Mouse (Mus musculus): ENCODE measurements around the gene Rab5c. TPM values are rescaled to one million over a fixed set of nuclear protein-coding genes. Genes with fewer than 3 reads are reported as not detected.
A peak's percentile ranks its signal among the peaks of the same experiment; 100 is the strongest.

Gene Rab5c
- total RNA-seq, 2 experiments from 2014 or later: 37.6 to 40.9 TPM

GRCm38 (mm10) chr11:100714534-100714915, 23.5 kb downstream of the Rab5c start:
- H3K27ac ChIP-seq: peak overlapping the region; percentile 70
- TF ChIP-seq CTCF (IDR thresholded peaks at IDR 0.05): peak; percentile 89
- intact Hi-C loops (cut with DNase I): loop anchor here (1.0 to 10.0 kb wide), 3 partner anchors 47 to 350 kb away; partner anchors contain the start of genes Stat5a and Stat5b
- peak; percentile 83 for DNase-seq
- H3K4me3 ChIP-seq: peak overlapping the region; percentile 64

GRCm38 (mm10) chr11:100713735-100714533, 24.1 kb downstream of the Rab5c start, which contains the start of gene Hspb9:
Gene Hspb9, plus strand, starts transcription at chr11:100713850.
- Histone ChIP-seq H3K4me3 (peak within 1 kb of the TSS; percentile 64), H3K27ac (peak within 1 kb of the TSS; percentile 70)
- DNase-seq: peak; percentile 69
- no peak for TF ChIP-seq CTCF (IDR thresholded peaks at IDR 0.05)
- intact Hi-C loops (cut with DNase I): loop anchor here (1.0 to 10.0 kb wide), 3 partner anchors 47 to 351 kb away; partner anchors contain the start of genes Stat5a and Stat5b

- intact Hi-C loops (cut with DNase I): loop anchor here (10.0 kb wide), 2 partner anchors 142 to 352 kb away; partner anchors contain the start of genes Stat5a and Stat5b
- H3K4me3 ChIP-seq: peak overlapping the region; percentile 64
- TF ChIP-seq CTCF (IDR thresholded peaks at IDR 0.05): no peak
- no peak for DNase-seq
- peak overlapping the region; percentile 70 for H3K27ac ChIP-seq
Measured at GRCm38 (mm10) chr11:100713174-100713573, 24.8 kb downstream of the Rab5c start.

DNA sequence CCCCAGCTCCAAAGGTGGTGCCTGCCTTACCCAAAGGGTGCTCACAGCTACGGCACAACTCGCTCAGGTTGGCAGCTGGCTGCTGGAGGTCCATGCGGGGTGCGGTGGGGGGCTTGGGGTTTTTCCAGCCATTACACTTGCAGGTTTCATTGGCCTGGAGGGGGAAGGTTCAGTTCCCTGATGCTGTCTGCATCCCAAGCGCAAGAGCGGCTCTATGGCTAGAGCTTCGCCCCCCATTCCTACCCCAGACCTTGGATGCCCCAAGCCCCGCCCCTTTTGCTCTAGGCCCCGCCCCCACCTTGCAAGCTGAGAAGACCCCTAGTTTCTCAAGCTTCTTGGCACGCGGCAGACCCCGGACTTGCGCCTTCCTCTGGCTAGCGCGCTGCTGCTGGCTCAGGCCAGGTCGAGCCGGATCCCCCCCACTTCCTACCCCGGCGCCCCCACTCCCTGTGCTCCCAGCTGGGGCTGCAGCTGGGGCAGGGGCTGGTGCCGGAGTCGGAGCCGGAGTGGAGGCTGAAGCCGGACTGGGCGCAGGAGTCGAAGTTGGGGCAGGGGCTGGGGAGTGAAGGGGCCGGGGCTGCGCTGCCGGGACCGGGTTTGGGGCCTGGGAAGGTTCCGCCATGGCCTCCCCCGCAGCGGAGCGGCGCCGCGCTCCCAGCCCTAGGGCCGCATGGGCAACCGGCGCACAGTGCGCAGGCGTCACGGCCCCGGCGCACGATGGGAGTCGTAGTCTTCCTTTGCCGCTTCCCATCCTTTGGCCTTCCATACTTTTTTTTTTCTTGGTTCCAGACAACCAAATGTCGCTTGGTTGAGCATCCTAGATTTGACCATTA, 26.0 kb downstream of the Rab5c start, which contains the start of gene Kat2a:
TSS of gene Kat2a (minus strand) at position 683 of the 833 bp plus-strand sequence.
- DNase-seq: peak; percentile 93
- peak within 1 kb of the TSS; percentile 95 for H3K4me3 ChIP-seq
- TF ChIP-seq CTCF (IDR thresholded peaks at IDR 0.05): no peak; the same call in 1 of the 2 replicates
- H3K27ac ChIP-seq: peak within 1 kb of the TSS; percentile 92
- intact Hi-C loops (cut with DNase I): loop anchor here (10.0 kb wide), 2 partner anchors 143 to 353 kb away; partner anchors contain the start of genes Stat5a and Stat5b

DNA sequence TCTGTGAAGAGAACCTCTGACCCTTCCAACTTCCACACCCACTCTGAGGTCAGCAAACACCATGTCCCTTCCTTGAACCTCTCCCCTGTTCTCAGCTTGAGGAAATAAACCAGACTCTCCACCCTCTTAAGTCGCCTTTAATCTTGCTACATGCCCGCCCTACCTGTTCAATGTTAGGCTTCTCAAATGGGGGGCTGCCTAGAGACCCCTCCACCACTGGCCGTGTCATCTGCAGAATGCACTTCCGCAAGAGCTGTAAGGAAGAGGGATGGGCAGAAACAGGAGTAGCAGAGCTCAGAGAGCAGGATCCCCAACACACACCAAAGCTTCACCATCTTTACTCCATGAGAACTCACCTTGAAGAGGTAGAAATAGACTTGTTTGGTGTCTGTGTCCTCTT, 27.0 kb downstream of the Rab5c start:
- intact Hi-C loops (cut with DNase I): loop anchor here (10.0 kb wide), 2 partner anchors 144 to 354 kb away; partner anchors contain the start of genes Stat5a and Stat5b
- Histone ChIP-seq H3K27ac (no peak overlapping the region), H3K4me3 (no peak overlapping the region)
- no peak for TF ChIP-seq CTCF (IDR thresholded peaks at IDR 0.05)
- no peak for DNase-seq

GRCm38 (mm10) chr11:100710528-100710927, 27.5 kb downstream of the Rab5c start:
- no peak overlapping the region for H3K27ac ChIP-seq
- intact Hi-C loops (cut with DNase I): loop anchor here (10.0 kb wide), 2 partner anchors 144 to 354 kb away; partner anchors contain the start of genes Stat5a and Stat5b
- DNase-seq: no peak
- TF ChIP-seq CTCF (IDR thresholded peaks at IDR 0.05): no peak
- H3K4me3 ChIP-seq: no peak overlapping the region

- no peak for TF ChIP-seq CTCF (IDR thresholded peaks at IDR 0.05)
- intact Hi-C loops (cut with DNase I): no loop called here
- H3K27ac ChIP-seq: no peak overlapping the region
- no peak overlapping the region for H3K4me3 ChIP-seq
- no peak for DNase-seq
Measured at GRCm38 (mm10) chr11:100709201-100709810, 28.7 kb downstream of the Rab5c start.

GRCm38 (mm10) chr11:100705095-100705747, 32.8 kb downstream of the Rab5c start:
- no peak for TF ChIP-seq CTCF (IDR thresholded peaks at IDR 0.05)
- intact Hi-C loops (cut with DNase I): no loop called here
- DNase-seq: peak; percentile 24
- no peak overlapping the region for H3K4me3 ChIP-seq
- peak overlapping the region; percentile 39 for H3K27ac ChIP-seq

DNA sequence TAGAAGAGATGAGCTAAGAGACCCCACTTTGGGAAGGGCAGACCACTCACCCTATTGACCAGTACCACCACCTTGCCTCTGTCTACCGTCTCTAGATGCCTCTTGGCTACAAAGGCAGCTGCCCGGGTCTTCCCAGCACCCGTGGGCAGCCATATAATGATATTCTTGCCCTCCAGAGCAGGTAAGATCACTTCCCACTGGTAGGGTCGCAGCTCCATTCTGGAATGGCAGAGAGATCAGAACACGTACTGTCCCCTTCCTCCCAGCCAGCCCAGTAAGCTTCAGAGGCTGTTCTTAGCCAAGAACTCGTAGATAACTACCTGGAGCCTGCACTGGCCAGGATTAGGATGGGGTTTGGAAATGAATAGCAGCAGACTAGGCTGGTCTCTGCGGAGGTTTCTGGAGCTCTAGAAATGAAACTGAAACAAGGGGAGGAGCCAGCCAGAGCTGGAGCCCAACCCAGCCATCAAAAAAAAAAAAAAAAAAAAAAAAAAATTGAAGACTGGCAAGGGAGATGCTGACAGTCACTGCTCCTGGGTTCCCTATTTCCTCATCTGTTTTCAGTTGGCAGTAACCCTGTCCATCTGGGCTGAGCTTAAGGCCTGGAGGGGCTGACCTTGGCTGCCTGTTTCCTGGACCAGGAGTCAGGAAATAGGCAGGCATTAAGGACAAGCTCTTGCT, 34.0 kb downstream of the Rab5c start, which contains the start of gene Dhx58:
TSS of gene Dhx58 (minus strand) at position 421 of the 681 bp plus-strand sequence.
- TF ChIP-seq CTCF (IDR thresholded peaks at IDR 0.05): no peak
- peak; percentile 62 for DNase-seq
- peak within 1 kb of the TSS; percentile 65 for H3K4me3 ChIP-seq
- intact Hi-C loops (cut with DNase I): loop anchor here (2.0 kb wide), 1 partner anchor 77 kb away; no protein-coding TSS in a partner anchor
- peak within 1 kb of the TSS; percentile 77 for H3K27ac ChIP-seq

GRCm38 (mm10) chr11:100703366-100703765, 34.6 kb downstream of the Rab5c start:
- Histone ChIP-seq H3K4me3 (peak overlapping the region; percentile 65), H3K27ac (peak overlapping the region; percentile 77)
- no peak for TF ChIP-seq CTCF (IDR thresholded peaks at IDR 0.05)
- DNase-seq: peak; percentile 60
- intact Hi-C loops (cut with DNase I): loop anchor here (2.0 kb wide), 1 partner anchor 77 kb away; no protein-coding TSS in a partner anchor

GRCm38 (mm10) chr11:100702906-100703305, 35.1 kb downstream of the Rab5c start:
- Histone ChIP-seq H3K4me3 (peak overlapping the region; percentile 58), H3K27ac (peak overlapping the region; percentile 2; the same call in 1 of the 2 replicates)
- DNase-seq: no peak
- intact Hi-C loops (cut with DNase I): loop anchor here (1.0 to 2.0 kb wide), 2 partner anchors 76 to 133 kb away; no protein-coding TSS in a partner anchor
- no peak for TF ChIP-seq CTCF (IDR thresholded peaks at IDR 0.05)

All from gastrocnemius, adult 2 months (tissue).